Mouse (Mus musculus) hindbrain, embryonic 12.5 days (tissue): Measurements from ENCODE around the gene Atp6v0c. TPM values are rescaled to one million over a fixed set of nuclear protein-coding genes. Genes with fewer than 3 reads are reported as not detected.
A peak's percentile ranks its signal among the peaks of the same experiment; 100 is the strongest.

Experiments
- ATAC-seq: fragments of 200-750 bp; cut with Nextera tagmentation; 2 replicates; pipeline ENCODE4 v1.8.0; 2017; ENCODE audit warnings: moderate TSS enrichment; ENCODE audit not compliant: low FRiP score
- H3K27ac ChIP-seq: fragments of 300-500 bp; sonication (generic); 2 replicates; pipeline ENCODE4 v1.5.1; 2016; ENCODE audit warnings: mild to moderate bottlenecking
- H3K27me3 ChIP-seq: fragments of 300-500 bp; sonication (generic); 2 replicates; pipeline ENCODE4 v1.6.1; 2016; ENCODE audit warnings: mild to moderate bottlenecking
- H3K36me3 ChIP-seq: fragments of 300-500 bp; sonication (generic); 2 replicates; pipeline ENCODE4 v1.6.1; 2016; ENCODE audit warnings: mild to moderate bottlenecking
- H3K4me1 ChIP-seq: fragments of 300-500 bp; sonication (generic); 2 replicates; pipeline ENCODE4 v1.6.1; 2016
- H3K4me2 ChIP-seq: fragments of 300-500 bp; sonication (generic); replicated peaks from 2 replicates; pipeline ENCODE4 v1.6.1; 2016; ENCODE audit warnings: mild to moderate bottlenecking
- H3K4me3 ChIP-seq: fragments of 300-500 bp; sonication (generic); 2 replicates; pipeline ENCODE4 v1.5.1; 2016; ENCODE audit warnings: mild to moderate bottlenecking
- H3K9ac ChIP-seq: fragments of 300-500 bp; sonication (generic); 2 replicates; pipeline ENCODE4 v1.6.1; 2016; ENCODE audit warnings: mild to moderate bottlenecking, moderate library complexity
- H3K9me3 ChIP-seq: fragments of 300-500 bp; sonication (generic); replicated peaks from 2 replicates; pipeline ENCODE4 v1.6.1; 2016; ENCODE audit warnings: mild to moderate bottlenecking
- WGBS: fragments of 180-500 bp; shearing (Covaris S2); methylation state at CpG from one replicate; pipeline ENCODE4 v1.1.7; 2016; 5-methylcytosine and 5-hydroxymethylcytosine counted together
- polyA plus RNA-seq: library from polyadenylated mRNA; unstranded; fragments of >200 nt; fragmentation: Nextera tagmentation; extraction: Ambion mirVana; gene quantifications from 2 replicates; pipeline ENCODE4 v1.2.1, GENCODE M21; 2016

The Atp6v0c gene
- 558 and 595 TPM in 2 replicates for polyA plus RNA-seq

GRCm38 (mm10) chr17:24169317-24170065, at the start of gene Atp6v0c:
TSS of gene Atp6v0c (minus strand) at chr17:24169702.
- peak within 1 kb of the TSS; percentile 87 for H3K4me2 ChIP-seq
- peak; percentile 89 for ATAC-seq
- under 1% methylated on average over 58 of the region's 58 CpGs for WGBS
- H3K4me1 ChIP-seq: peaks cover 20% of the 10 kb centered on the region
- peaks cover 5% of the 10 kb centered on the region; the same call in 1 of the 2 replicates for H3K27me3 ChIP-seq
- H3K9me3 ChIP-seq: no peaks in the 10 kb centered on the region
- H3K36me3 ChIP-seq: peaks cover 13% of the 10 kb centered on the region; the same call in 1 of the 2 replicates
- peak within 1 kb of the TSS; percentile 95 for H3K4me3 ChIP-seq
- H3K27ac ChIP-seq: peak within 1 kb of the TSS; percentile 95
- H3K9ac ChIP-seq: peak within 1 kb of the TSS; percentile 91

DNA sequence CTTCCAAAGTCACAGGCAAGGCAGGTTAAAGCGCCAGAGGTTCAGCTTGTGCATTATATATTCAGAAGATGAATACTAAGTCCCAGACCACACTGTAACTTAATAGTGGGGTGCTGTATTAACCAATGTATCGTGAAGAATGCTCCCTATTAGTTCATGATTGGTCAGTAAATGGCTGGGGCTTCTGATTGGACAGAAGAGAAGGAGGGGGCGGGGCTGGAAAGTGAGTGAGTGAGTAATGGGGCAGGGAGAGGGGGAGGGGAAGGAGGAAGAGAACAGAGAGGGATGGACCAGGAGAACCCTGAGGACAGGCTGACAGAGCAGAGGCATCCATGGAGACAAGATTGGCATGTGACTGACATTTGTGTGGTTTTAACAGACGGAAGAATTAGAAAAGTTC, 47.3 kb upstream of the Atp6v0c start:
- peaks cover 21% of the 10 kb centered on the region for H3K4me1 ChIP-seq
- no peak overlapping the region for H3K4me2 ChIP-seq
- H3K36me3 ChIP-seq: peaks cover 35% of the 10 kb centered on the region
- no peaks in the 10 kb centered on the region for H3K27me3 ChIP-seq
- no peak for ATAC-seq
- no peak overlapping the region for H3K4me3 ChIP-seq
- H3K27ac ChIP-seq: no peak overlapping the region
- H3K9ac ChIP-seq: no peak overlapping the region
- H3K9me3 ChIP-seq: no peaks in the 10 kb centered on the region
- 62% methylated on average over 4 of the region's 4 CpGs for WGBS

GRCm38 (mm10) chr17:24213186-24213585, 43.7 kb upstream of the Atp6v0c start:
- H3K27ac ChIP-seq: no peak overlapping the region
- H3K27me3 ChIP-seq: peaks cover 13% of the 10 kb centered on the region
- no peak overlapping the region for H3K4me2 ChIP-seq
- no peak overlapping the region for H3K4me3 ChIP-seq
- H3K9ac ChIP-seq: no peak overlapping the region
- H3K9me3 ChIP-seq: no peaks in the 10 kb centered on the region
- WGBS: 81% methylated on average over 6 of the region's 6 CpGs
- peaks cover 32% of the 10 kb centered on the region for H3K36me3 ChIP-seq
- peaks cover 43% of the 10 kb centered on the region for H3K4me1 ChIP-seq
- no peak for ATAC-seq

- no peak overlapping the region for H3K27ac ChIP-seq
- 0 out of 2 replicates have a peak, but pooled peaks have one; percentile 1 for ATAC-seq
Observed at GRCm38 (mm10) chr17:24212441-24213018, 43.0 kb upstream of the Atp6v0c start.

DNA sequence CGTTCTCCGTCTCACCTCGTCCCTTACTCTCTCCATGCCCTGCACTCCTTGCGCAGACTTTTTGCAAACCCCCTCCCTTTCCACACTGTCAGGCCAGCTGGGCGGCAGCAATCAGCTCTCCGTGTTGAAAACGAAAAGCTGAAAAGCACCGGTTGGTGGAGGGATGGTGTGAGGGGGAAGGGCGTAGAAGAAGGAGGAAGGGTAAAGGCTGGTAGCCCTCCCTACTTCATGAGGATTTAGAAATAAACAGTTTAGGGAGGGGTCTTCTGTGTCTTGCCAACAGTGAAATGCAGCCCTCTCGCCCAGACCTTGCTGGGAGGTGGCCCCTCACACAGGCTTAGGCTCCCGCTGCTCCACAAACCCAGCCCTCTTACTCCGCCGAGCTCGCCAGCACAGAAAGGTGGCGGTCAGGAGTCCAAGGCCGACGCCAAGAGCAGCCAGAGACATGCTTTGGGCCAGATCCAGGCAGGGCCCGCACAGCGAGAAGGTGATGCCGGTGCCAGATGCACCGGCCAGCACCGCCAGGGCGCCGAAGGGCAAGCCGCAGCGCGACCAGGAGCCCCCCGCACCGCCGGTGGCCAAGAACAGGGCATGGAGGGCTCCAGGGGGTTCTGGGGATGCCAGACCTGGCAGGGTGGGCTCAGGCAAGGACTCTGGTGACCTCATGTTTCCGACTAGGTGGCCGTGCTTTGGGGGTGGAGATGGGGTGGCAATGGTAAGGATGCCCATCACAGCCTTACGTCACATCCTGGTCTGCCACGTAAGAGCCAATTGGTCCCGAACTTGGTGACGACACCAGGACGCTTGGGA, 42.3 kb upstream of the Atp6v0c start:
- H3K36me3 ChIP-seq: peaks cover 19% of the 10 kb centered on the region
- WGBS: 2% methylated on average over 37 of the region's 37 CpGs
- H3K27me3 ChIP-seq: peaks cover 27% of the 10 kb centered on the region
- H3K9ac ChIP-seq: peak overlapping the region; percentile 80
- H3K4me3 ChIP-seq: peak overlapping the region; percentile 53
- peaks cover 56% of the 10 kb centered on the region for H3K4me1 ChIP-seq
- no peaks in the 10 kb centered on the region for H3K9me3 ChIP-seq
- peak; percentile 29; the same call in 1 of the 2 replicates for ATAC-seq
- H3K27ac ChIP-seq: peak overlapping the region; percentile 79
- peak overlapping the region; percentile 96 for H3K4me2 ChIP-seq

More at GRCm38 (mm10) chr17:24212441-24213018, 43.0 kb upstream of the Atp6v0c start:
- Histone ChIP-seq H3K27me3 (peaks cover 20% of the 10 kb centered on the region), H3K4me1 (peaks cover 50% of the 10 kb centered on the region), H3K4me2 (peak overlapping the region; percentile 96), H3K9me3 (no peaks in the 10 kb centered on the region), H3K9ac (no peak overlapping the region), H3K4me3 (peak overlapping the region; percentile 53), H3K36me3 (peaks cover 26% of the 10 kb centered on the region)
- 29% methylated on average over 5 of the region's 5 CpGs for WGBS

- H3K27me3 ChIP-seq: peaks cover 31% of the 10 kb centered on the region
- no peaks in the 10 kb centered on the region for H3K9me3 ChIP-seq
- H3K4me3 ChIP-seq: no peak overlapping the region
- peak overlapping the region; percentile 96; the same call in 1 of the 2 replicates for H3K4me2 ChIP-seq
- H3K36me3 ChIP-seq: peaks cover 7% of the 10 kb centered on the region
- WGBS: 71% methylated on average over 3 of the region's 3 CpGs
- peaks cover 69% of the 10 kb centered on the region for H3K4me1 ChIP-seq
- no peak overlapping the region for H3K9ac ChIP-seq
- no peak for ATAC-seq
- peak overlapping the region; percentile 60 for H3K27ac ChIP-seq
Observed at GRCm38 (mm10) chr17:24210591-24210990, 41.1 kb upstream of the Atp6v0c start.

DNA sequence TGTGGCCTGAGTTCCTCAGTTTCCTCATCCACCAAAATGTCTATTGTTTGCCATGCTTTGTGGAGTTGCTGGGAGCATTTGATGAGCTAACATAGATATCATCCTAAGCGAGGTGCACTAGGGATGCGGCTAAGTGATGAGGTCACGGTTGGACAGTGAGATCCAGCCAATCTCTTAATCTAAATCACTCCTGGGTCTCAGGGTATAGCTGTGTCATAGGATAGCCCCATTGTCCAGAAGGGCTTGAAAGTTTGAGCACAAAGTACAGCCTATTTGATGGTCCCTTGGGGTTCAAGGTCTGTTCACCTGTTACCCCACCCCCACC, 40.4 kb upstream of the Atp6v0c start:
- Histone ChIP-seq H3K36me3 (no peaks in the 10 kb centered on the region), H3K9ac (no peak overlapping the region), H3K27ac (peak overlapping the region; percentile 86), H3K4me2 (peak overlapping the region; percentile 90; the same call in 1 of the 2 replicates), H3K9me3 (no peaks in the 10 kb centered on the region), H3K4me1 (peaks cover 73% of the 10 kb centered on the region), H3K4me3 (0 out of 2 replicates have a peak overlapping the region, but pooled peaks have one; percentile 71), H3K27me3 (peaks cover 31% of the 10 kb centered on the region)
- ATAC-seq: no peak
- WGBS: 68% methylated on average over 3 of the region's 3 CpGs

- H3K4me1 ChIP-seq: peaks cover 79% of the 10 kb centered on the region
- WGBS: under 1% methylated on average over 39 of the region's 43 CpGs
Observed at GRCm38 (mm10) chr17:24209043-24209915, 39.8 kb upstream of the Atp6v0c start, which contains the start of gene Ntn3. TSS of gene Ntn3 (minus strand) at chr17:24209531.

DNA sequence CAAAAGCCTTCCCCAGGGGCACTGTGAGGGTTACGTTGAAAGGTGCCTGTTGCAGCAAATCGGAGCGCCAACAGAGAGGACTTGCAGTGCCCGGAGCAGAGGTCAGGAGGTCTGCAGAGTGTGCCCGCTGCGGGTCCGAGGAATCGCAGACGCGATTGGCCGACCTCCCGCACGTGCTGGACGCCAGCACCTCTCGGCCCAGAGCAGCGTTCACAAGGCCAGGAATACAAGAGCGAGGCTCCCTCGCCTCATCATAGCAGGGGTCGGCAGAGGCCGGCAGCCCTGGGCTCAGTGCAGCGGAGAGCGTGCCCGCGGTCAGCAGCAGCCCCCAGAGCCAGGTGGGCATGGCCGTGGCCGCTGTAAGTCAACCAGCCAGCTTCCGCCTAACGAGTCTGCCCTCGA, 39.1 kb upstream of the Atp6v0c start:
- H3K9me3 ChIP-seq: no peaks in the 10 kb centered on the region
- peak overlapping the region; percentile 71 for H3K4me3 ChIP-seq
- peak overlapping the region; percentile 84 for H3K9ac ChIP-seq
- no peaks in the 10 kb centered on the region for H3K36me3 ChIP-seq
- 2% methylated on average over 29 of the region's 29 CpGs for WGBS
- H3K4me2 ChIP-seq: peak overlapping the region; percentile 90
- peaks cover 31% of the 10 kb centered on the region for H3K27me3 ChIP-seq
- H3K4me1 ChIP-seq: peaks cover 85% of the 10 kb centered on the region
- peak overlapping the region; percentile 86 for H3K27ac ChIP-seq
- 0 out of 2 replicates have a peak, but pooled peaks have one; percentile 0 for ATAC-seq

More at GRCm38 (mm10) chr17:24209043-24209915, 39.8 kb upstream of the Atp6v0c start, which contains the start of gene Ntn3:
- Histone ChIP-seq H3K36me3 (no peaks in the 10 kb centered on the region), H3K9me3 (no peaks in the 10 kb centered on the region), H3K27ac (peak within 1 kb of the TSS; percentile 86), H3K9ac (peak within 1 kb of the TSS; percentile 84), H3K4me2 (peak within 1 kb of the TSS; percentile 90), H3K27me3 (peaks cover 31% of the 10 kb centered on the region), H3K4me3 (peak within 1 kb of the TSS; percentile 71)
- peak; percentile 32 for ATAC-seq

DNA sequence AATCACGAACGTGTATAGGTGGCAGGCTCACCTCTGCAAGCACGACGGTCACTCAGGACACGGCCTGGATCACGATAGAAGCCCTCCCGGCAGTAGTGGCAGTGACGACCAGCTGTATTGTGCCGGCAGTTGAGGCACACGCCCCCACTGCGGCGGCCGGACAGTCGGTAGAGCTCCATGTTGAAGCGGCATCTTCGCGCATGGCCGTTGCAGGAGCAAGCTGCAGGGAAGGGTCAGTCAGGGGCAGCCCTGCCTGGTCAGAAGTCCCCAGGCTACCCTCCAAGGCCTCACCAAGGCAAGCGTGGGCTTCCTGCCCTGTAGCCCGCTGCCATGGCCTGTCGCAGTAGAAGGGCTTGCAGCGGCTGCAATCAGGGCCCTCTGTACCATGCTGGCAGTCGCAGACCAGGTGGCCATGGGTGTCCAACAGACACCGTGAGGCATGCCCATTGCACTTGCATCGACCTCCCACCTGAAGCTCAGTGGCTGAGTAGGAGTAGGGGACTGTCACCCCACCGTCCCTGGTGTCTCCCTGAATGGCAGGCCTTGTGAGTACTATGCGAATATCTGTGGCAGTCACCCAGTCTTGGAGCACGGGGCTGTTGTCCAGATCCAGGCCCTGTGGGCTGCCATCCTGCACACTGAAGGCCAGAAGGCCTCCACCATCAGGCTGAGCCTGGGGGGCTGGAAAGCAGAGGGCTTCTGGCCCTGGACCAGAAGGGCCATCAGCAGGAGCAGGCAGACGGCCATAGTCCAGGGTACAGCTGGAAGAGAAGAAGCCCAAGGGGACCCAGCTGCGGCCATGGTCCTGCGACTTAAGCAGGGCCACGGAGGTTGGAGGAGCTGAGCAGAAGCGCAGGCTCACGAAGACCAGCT, 38.5 kb upstream of the Atp6v0c start:
- no peaks in the 10 kb centered on the region for H3K9me3 ChIP-seq
- H3K9ac ChIP-seq: peak overlapping the region; percentile 84
- no peak for ATAC-seq
- H3K36me3 ChIP-seq: no peaks in the 10 kb centered on the region
- peaks cover 90% of the 10 kb centered on the region for H3K4me1 ChIP-seq
- 54% methylated on average over 34 of the region's 34 CpGs for WGBS
- peak overlapping the region; percentile 90 for H3K4me2 ChIP-seq
- peak overlapping the region; percentile 71 for H3K4me3 ChIP-seq
- peak overlapping the region; percentile 86 for H3K27ac ChIP-seq
- H3K27me3 ChIP-seq: peaks cover 31% of the 10 kb centered on the region
